Mouse (Mus musculus): ENCODE measurements around the gene Prdx1. TPM values are rescaled to one million over a fixed set of nuclear protein-coding genes. Genes with fewer than 3 reads are reported as not detected.
A peak's percentile ranks its signal among the peaks of the same experiment; 100 is the strongest.
"Not testable (repeated sequence)": the region's sequence is repeated elsewhere in the genome, so short reads cannot be mapped to it uniquely, and the experiment has no call there.

Gene Prdx1
- polyA plus RNA-seq, 1 experiment = 887 TPM

DNA sequence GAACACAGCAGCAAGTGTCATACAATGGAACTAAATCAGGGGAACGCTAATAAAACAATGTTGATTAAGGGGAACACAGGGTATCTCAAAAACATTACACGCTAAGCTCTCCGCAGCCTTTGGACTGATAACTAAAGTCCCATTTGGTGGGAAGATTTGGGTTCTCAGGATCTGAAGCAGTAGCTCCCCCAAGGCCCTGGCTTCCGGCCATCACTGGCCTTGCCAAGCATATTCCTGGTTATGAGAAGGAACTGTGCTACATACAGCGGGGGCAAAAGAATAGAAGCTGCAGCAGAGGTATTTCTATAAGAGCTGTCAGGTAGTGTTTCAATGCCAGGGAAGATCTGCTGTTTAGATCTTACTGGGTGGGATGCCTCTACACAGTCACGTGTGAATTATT, 32.1 kb upstream of the Prdx1 start:
- no peak overlapping the region for H3K4me3 ChIP-seq (ENCODE audit: insufficient read depth, low read length)
- TF ChIP-seq POLR2A (IDR thresholded peaks at IDR 0.05; ENCODE audit: low read depth, low read length) (no peak), CTCF (IDR thresholded peaks at IDR 0.05; ENCODE audit: borderline replicate concordance, insufficient read depth, low read length) (no peak)
- no peak overlapping the region for H3K27ac ChIP-seq (ENCODE audit: insufficient read depth, low read length)
- H3K4me1 ChIP-seq (ENCODE audit: control insufficient read depth, insufficient read depth, low read length) = peaks cover 3% of the 10 kb centered on the region; the same call in 1 of the 2 replicates

DNA sequence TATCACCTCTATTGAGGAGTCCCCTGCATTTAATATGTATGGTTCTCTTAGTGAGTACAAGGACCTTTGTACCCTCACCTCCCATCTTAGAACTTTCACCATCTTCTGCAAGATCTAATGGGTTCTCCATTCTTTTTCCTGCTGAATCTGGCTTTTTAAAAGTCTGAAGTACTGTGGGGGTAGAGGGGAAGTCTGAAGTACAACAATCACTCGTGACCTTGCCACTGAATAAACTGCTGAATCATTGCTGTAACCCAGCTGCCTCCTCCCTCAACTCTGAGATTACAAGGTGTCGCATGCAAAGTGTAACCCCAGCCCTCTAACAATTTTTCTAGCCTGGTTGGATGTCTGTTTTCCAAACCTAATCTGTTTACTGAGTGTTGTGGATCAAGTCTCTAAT, 30.2 kb upstream of the Prdx1 start:
- TF ChIP-seq CTCF (IDR thresholded peaks at IDR 0.05; ENCODE audit: borderline replicate concordance, insufficient read depth, low read length) = no peak
- no peak for TF ChIP-seq POLR2A (IDR thresholded peaks at IDR 0.05; ENCODE audit: low read depth, low read length)
- H3K4me1 ChIP-seq (ENCODE audit: control insufficient read depth, insufficient read depth, low read length) = peaks cover 3% of the 10 kb centered on the region; the same call in 1 of the 2 replicates

DNA sequence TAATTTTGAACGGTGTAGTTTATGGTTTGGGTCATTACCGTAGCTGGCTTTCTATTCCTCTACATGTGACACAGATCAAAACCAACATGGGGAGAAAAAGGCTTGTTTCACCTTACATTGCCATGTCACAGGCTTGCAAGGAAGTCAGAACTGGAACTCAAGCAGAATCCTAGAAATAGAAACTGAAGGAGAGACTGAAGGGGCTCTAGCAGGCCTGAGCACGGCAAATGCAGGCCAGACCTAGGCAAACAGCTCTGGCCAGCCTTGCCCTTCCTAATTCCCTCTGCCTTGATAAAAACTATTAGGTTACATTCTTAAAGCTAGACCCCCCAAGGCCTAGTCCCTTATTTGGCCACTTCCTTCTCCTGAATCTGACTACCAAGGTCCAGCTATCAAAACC, 29.7 kb upstream of the Prdx1 start:
- peaks cover 3% of the 10 kb centered on the region; the same call in 1 of the 2 replicates for H3K4me1 ChIP-seq (ENCODE audit: control insufficient read depth, insufficient read depth, low read length)
- H3K27ac ChIP-seq (ENCODE audit: insufficient read depth, low read length) = no peak overlapping the region
- no peak overlapping the region for H3K4me3 ChIP-seq (ENCODE audit: insufficient read depth, low read length)
- TF ChIP-seq CTCF (IDR thresholded peaks at IDR 0.05; ENCODE audit: borderline replicate concordance, insufficient read depth, low read length) (no peak), POLR2A (IDR thresholded peaks at IDR 0.05; ENCODE audit: low read depth, low read length) (no peak)

More for the DNA sequence above, 30.2 kb upstream of the Prdx1 start:
- no peak overlapping the region for H3K27ac ChIP-seq (ENCODE audit: insufficient read depth, low read length)
- no peak overlapping the region for H3K4me3 ChIP-seq (ENCODE audit: insufficient read depth, low read length)

DNA sequence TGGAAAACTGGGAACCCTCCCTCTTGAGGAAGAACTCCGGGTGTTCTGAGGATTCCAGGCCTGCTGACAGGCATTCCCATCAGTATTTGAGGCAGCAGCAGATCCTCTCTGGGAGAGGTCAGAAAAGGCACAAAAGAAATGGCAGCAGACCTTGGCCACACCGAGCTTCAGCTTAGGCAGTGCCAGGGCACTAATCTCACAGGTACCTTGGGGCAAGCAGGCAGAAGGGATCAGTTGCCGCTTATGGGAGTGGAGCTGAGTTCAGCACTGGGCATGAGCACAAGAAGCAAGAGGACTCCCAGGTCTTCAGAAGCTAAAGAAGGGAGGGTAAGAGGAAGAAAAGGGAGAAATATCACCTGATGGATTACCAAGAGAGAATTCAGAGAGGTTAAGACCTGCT, 27.4 kb upstream of the Prdx1 start:
- Histone ChIP-seq H3K4me1 (ENCODE audit: control insufficient read depth, insufficient read depth, low read length) (no peaks in the 10 kb centered on the region), H3K4me3 (ENCODE audit: insufficient read depth, low read length) (no peak overlapping the region), H3K27ac (ENCODE audit: insufficient read depth, low read length) (no peak overlapping the region)
- TF ChIP-seq CTCF (IDR thresholded peaks at IDR 0.05; ENCODE audit: borderline replicate concordance, insufficient read depth, low read length) (no peak), POLR2A (IDR thresholded peaks at IDR 0.05; ENCODE audit: low read depth, low read length) (no peak)

DNA sequence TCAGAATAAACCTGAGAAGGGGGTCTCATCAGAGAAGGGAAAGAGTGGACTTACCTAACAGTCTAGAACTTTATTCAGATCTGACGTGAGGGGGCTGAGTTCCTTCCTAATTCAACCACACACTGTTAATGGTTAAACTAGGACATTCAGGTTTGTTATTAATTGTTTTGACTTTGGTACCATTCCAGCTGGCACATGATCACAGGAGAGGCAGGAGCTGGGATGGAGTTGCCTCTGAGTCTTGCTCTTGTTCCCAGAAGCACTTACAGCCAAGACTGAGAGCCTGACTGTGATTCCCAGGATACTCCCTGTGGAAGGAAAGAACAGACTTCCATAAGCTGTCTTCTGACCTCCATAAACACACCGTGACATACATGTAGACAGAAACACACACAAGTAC, 25.9 kb upstream of the Prdx1 start:
- no peak for TF ChIP-seq CTCF (IDR thresholded peaks at IDR 0.05; ENCODE audit: borderline replicate concordance, insufficient read depth, low read length)
- TF ChIP-seq POLR2A (IDR thresholded peaks at IDR 0.05; ENCODE audit: low read depth, low read length) = no peak
- H3K4me1 ChIP-seq (ENCODE audit: control insufficient read depth, insufficient read depth, low read length) = no peaks in the 10 kb centered on the region
- H3K27ac ChIP-seq (ENCODE audit: insufficient read depth, low read length) = no peak overlapping the region
- H3K4me3 ChIP-seq (ENCODE audit: insufficient read depth, low read length) = no peak overlapping the region

DNA sequence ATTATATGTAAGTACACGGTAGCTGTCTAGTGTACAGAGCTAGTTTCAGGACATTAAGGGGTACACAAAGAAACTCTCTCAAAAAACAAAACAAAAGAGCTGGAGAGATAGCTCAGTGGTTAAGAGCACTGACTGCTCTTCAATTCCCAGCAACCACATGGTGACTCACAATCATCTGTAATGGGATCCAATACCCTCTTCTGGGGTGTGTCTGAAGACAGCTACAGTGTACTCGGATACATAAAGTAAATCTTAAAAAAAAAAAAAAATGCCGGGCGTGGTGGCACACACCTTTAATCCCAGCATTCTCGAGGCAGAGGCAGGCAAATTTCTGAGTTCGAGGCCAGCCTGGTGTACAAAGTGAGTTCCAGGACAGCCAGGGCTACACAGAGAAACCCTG, 25.4 kb upstream of the Prdx1 start:
- not testable (repeated sequence) for H3K4me3 ChIP-seq (ENCODE audit: insufficient read depth, low read length); H3K4me1 ChIP-seq (ENCODE audit: control insufficient read depth, insufficient read depth, low read length); H3K27ac ChIP-seq (ENCODE audit: insufficient read depth, low read length)

DNA sequence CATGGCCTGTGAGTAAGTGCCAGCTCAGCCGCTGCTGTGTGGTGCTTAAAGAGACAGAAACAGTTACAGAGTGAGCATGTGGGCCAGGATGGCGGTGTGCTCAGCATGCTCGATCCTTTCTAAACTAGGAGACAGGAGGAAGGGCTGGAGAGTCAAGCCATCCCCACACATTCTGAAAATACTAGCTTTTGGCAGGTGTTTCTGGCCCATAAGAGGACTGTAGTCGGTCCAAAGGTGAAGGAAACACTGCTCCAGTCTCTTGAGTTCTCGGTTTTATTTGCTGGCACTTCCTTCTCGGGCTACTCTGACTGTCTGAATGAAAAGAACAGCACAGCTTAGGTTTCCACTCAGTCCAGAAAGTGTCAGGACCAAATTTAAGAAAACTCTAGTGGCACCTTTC, 24.5 kb upstream of the Prdx1 start:
- no peak overlapping the region for H3K4me3 ChIP-seq (ENCODE audit: insufficient read depth, low read length)
- no peaks in the 10 kb centered on the region for H3K4me1 ChIP-seq (ENCODE audit: control insufficient read depth, insufficient read depth, low read length)
- no peak overlapping the region for H3K27ac ChIP-seq (ENCODE audit: insufficient read depth, low read length)
- no peak for TF ChIP-seq POLR2A (IDR thresholded peaks at IDR 0.05; ENCODE audit: low read depth, low read length)
- no peak for TF ChIP-seq CTCF (IDR thresholded peaks at IDR 0.05; ENCODE audit: borderline replicate concordance, insufficient read depth, low read length)

DNA sequence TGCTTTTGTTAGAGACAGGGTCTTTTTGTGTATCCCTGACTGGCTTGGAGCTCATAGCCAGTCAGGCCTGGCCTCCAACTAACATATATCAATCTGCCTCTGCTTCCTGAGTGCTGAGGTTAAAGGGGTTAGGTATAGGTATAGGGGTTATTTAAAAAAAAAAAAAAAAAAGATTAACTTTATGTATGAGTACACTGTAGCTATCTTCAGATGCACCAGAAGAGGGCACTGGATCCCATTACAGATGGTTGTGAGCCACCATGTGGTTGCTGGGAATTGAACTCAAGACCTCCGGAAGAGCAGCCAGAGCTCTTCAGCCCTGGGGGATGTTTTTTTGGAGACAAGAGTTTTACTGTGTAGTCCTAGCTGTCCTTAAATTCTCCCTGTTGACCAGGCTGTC, 23.3 kb upstream of the Prdx1 start:
- no peaks in the 10 kb centered on the region for H3K4me1 ChIP-seq (ENCODE audit: control insufficient read depth, insufficient read depth, low read length)
- TF ChIP-seq POLR2A (IDR thresholded peaks at IDR 0.05; ENCODE audit: low read depth, low read length) (no peak), CTCF (IDR thresholded peaks at IDR 0.05; ENCODE audit: borderline replicate concordance, insufficient read depth, low read length) (no peak)
- no peak overlapping the region for H3K27ac ChIP-seq (ENCODE audit: insufficient read depth, low read length)
- H3K4me3 ChIP-seq (ENCODE audit: insufficient read depth, low read length) = no peak overlapping the region

DNA sequence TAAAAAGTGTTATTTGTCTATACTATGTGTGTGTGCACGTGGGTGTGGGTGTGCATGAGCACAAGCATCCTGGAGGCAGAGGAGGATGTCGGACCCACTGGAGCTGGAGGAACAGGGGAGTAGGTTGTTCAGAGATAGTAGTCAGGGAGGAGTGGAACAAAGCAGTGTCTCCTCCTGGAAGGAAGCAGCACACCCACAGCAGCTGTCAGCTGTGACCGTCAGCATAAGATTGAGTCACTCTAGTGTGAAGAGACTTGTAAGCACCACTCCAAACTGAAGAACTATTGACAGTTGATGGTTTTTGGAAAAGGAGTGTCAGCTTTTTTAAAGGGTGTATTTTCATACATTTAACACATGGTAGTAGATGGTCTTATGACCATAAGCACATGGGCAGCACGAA, 18.7 kb upstream of the Prdx1 start:
- TF ChIP-seq CTCF (IDR thresholded peaks at IDR 0.05; ENCODE audit: borderline replicate concordance, insufficient read depth, low read length) = no peak
- TF ChIP-seq POLR2A (IDR thresholded peaks at IDR 0.05; ENCODE audit: low read depth, low read length) = no peak
- no peak overlapping the region for H3K27ac ChIP-seq (ENCODE audit: insufficient read depth, low read length)
- H3K4me3 ChIP-seq (ENCODE audit: insufficient read depth, low read length) = no peak overlapping the region
- peaks cover 2% of the 10 kb centered on the region; the same call in 1 of the 2 replicates for H3K4me1 ChIP-seq (ENCODE audit: control insufficient read depth, insufficient read depth, low read length)

DNA sequence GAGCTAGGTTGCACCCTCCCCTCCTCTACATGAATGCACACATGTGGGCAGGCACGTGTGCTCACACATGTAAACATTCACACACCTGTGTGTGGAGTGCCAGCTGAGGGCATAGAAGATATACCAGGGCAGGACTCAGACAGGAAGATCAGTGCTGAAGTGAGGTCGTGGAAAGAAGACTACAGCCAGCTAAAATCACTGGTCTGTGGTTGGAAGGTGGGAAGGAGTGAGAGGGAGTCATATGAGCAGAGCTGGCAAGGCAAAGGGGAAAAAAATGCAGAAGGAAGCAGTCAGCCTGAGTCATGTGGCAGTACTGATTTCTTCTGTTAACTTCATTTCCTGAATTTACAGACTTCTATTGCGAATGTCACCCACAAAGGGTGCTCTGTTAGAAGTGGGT, 17.2 kb upstream of the Prdx1 start:
- TF ChIP-seq CTCF (IDR thresholded peaks at IDR 0.05; ENCODE audit: borderline replicate concordance, insufficient read depth, low read length) (no peak), POLR2A (IDR thresholded peaks at IDR 0.05; ENCODE audit: low read depth, low read length) (peak; percentile 46; the same call in 1 of the 2 replicates)
- Histone ChIP-seq H3K4me1 (ENCODE audit: control insufficient read depth, insufficient read depth, low read length) (peaks cover 2% of the 10 kb centered on the region; the same call in 1 of the 2 replicates), H3K4me3 (ENCODE audit: insufficient read depth, low read length) (no peak overlapping the region), H3K27ac (ENCODE audit: insufficient read depth, low read length) (peak overlapping the region; percentile 72)

DNA sequence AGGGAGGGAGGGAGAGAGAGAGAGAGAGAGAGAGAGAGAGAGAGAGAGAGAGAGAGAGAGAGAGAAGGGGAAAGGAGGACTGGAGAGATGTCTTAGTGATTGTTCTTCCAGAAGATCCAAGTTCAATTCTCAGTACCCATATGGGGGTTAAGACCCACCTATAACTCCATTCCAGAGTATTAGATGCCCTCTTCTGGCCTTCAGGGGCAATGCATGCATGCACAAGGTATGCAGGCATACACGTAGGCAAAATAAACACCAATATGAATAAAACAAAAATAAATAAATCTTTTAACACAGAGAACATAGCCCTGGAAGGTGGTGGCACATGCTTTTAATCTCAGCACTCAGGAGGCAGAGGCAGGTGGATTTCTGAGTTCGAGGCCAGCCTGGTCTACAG, 16.1 kb upstream of the Prdx1 start:
- Histone ChIP-seq H3K4me3 (ENCODE audit: insufficient read depth, low read length) (no peak overlapping the region), H3K4me1 (ENCODE audit: control insufficient read depth, insufficient read depth, low read length) (peaks cover 5% of the 10 kb centered on the region; the same call in 1 of the 2 replicates), H3K27ac (ENCODE audit: insufficient read depth, low read length) (no peak overlapping the region)
- TF ChIP-seq POLR2A (IDR thresholded peaks at IDR 0.05; ENCODE audit: low read depth, low read length) (no peak), CTCF (IDR thresholded peaks at IDR 0.05; ENCODE audit: borderline replicate concordance, insufficient read depth, low read length) (no peak)
